Mouse (Mus musculus) spleen, postnatal 36 days (tissue): Measurements from ENCODE around the gene Cnksr1.
"Not testable (repeated sequence)": the region's sequence is repeated elsewhere in the genome, so short reads cannot be mapped to it uniquely, and the experiment has no call there.

ENCODE experiments used
- DNase-seq, 2 experiments: peaks; one replicate each; pipeline ENCODE4 v3.0.0; 2022; ENCODE audit warnings: low spot score in 2 of 2, mixed read lengths in 1 of 2

Cnksr1 gene

GRCm38 (mm10) chr4:134238279-134238651 lies at the start of gene Cnksr1:
Gene Cnksr1, minus strand, starts transcription at chr4:134238399.
- no peak for DNase-seq

- peak; percentile 77 to 83 for DNase-seq
These were observed 49.4 kb upstream of the Cnksr1 start, which contains the start of gene Pdik1l for GRCm38 (mm10) chr4:134287575-134288025. Gene Pdik1l, minus strand, starts transcription at chr4:134287895.

- DNase-seq = peak; percentile 93 to 94
These were observed 49.0 kb upstream of the Cnksr1 start for GRCm38 (mm10) chr4:134287168-134287564.

- no peak for DNase-seq
These were observed 48.3 kb upstream of the Cnksr1 start for GRCm38 (mm10) chr4:134286226-134287167.

GRCm38 (mm10) chr4:134284942-134285341 lies 46.7 kb upstream of the Cnksr1 start:
- peak; percentile 26 to 67 for DNase-seq

- peak; percentile 78 to 84 for DNase-seq
These were observed 35.5 kb upstream of the Cnksr1 start for GRCm38 (mm10) chr4:134273417-134274345.

GRCm38 (mm10) chr4:134272731-134273416 lies 34.7 kb upstream of the Cnksr1 start:
- no peak for DNase-seq

- no peak for DNase-seq
These were observed 33.8 kb upstream of the Cnksr1 start for GRCm38 (mm10) chr4:134271979-134272378.

- DNase-seq = not testable (repeated sequence)
These were observed 31.4 kb upstream of the Cnksr1 start for GRCm38 (mm10) chr4:134269622-134270021.

- no peak for DNase-seq
These were observed 30.0 kb upstream of the Cnksr1 start for GRCm38 (mm10) chr4:134268102-134268655.

GRCm38 (mm10) chr4:134265860-134266585 lies 27.8 kb upstream of the Cnksr1 start:
- no peak for DNase-seq

- no peak for DNase-seq
These were observed 25.0 kb upstream of the Cnksr1 start for GRCm38 (mm10) chr4:134263191-134263590.

- no peak for DNase-seq
These were observed 20.2 kb upstream of the Cnksr1 start for GRCm38 (mm10) chr4:134258354-134258753.

- no peak for DNase-seq
These were observed 19.2 kb upstream of the Cnksr1 start for GRCm38 (mm10) chr4:134257198-134258009.

- DNase-seq = no peak
These were observed 18.4 kb upstream of the Cnksr1 start for GRCm38 (mm10) chr4:134256407-134257197.

GRCm38 (mm10) chr4:134255854-134256253 lies 17.7 kb upstream of the Cnksr1 start:
- no peak for DNase-seq

GRCm38 (mm10) chr4:134254835-134255234 lies 16.6 kb upstream of the Cnksr1 start:
- no peak for DNase-seq

GRCm38 (mm10) chr4:134253722-134254324 lies 15.6 kb upstream of the Cnksr1 start, which contains the start of gene Grrp1:
Gene Grrp1, minus strand, starts transcription at chr4:134254106.
- DNase-seq = no peak
